Mouse (Mus musculus) myocyte (in vitro differentiated cells): ENCODE results near the gene Stk11ip.

Experiments
- CEBPB ChIP-seq: IDR thresholded peaks from 2 replicates; pipeline ENCODE4 v1.6.1; 2011; ENCODE audit warnings: mild to moderate bottlenecking, moderate library complexity; ENCODE audit not compliant: poor library complexity, insufficient read depth, severe bottlenecking
- E2F4 ChIP-seq: IDR thresholded peaks from one replicate; pipeline ENCODE4 v1.6.1; 2011; ENCODE audit warnings: mild to moderate bottlenecking, control low read depth, moderate library complexity; ENCODE audit not compliant: insufficient read depth
- MAX ChIP-seq: IDR thresholded peaks from one replicate; pipeline ENCODE4 v1.6.1; 2011; ENCODE audit warnings: low read depth, mild to moderate bottlenecking, control low read depth
- MYOD1 ChIP-seq, 3 experiments: IDR thresholded peaks; one replicate each; pipeline ENCODE4 v1.6.1; 2011; ENCODE audit warnings: control low read depth in 2 of 3, low read depth in 2 of 3, mild to moderate bottlenecking in 2 of 3, moderate library complexity in 1 of 3; ENCODE audit not compliant: insufficient read length in 2 of 3, control insufficient read depth in 1 of 3
- MYOG ChIP-seq, 3 experiments: IDR thresholded peaks; one replicate each; pipeline ENCODE4 v1.6.1; 2011; ENCODE audit warnings: control low read depth in 2 of 3, low read depth in 2 of 3, mild to moderate bottlenecking in 2 of 3; ENCODE audit not compliant: insufficient read length in 2 of 3, control insufficient read depth in 1 of 3, insufficient read depth in 1 of 3
- POLR2A ChIP-seq: IDR thresholded peaks from one replicate; pipeline ENCODE4 v1.6.1; 2011; ENCODE audit warnings: low read depth, mild to moderate bottlenecking, control low read depth, moderate library complexity; ENCODE audit not compliant: insufficient read length
- POLR2AphosphoS2 ChIP-seq: IDR thresholded peaks from one replicate; pipeline ENCODE4 v1.6.1; 2011; ENCODE audit warnings: low read depth, control low read depth; ENCODE audit not compliant: insufficient read length
- REST ChIP-seq: IDR thresholded peaks from one replicate; pipeline ENCODE4 v1.6.1; 2011; ENCODE audit warnings: mild to moderate bottlenecking, control low read depth, moderate library complexity; ENCODE audit not compliant: insufficient read depth, insufficient read length
- SRF ChIP-seq: IDR thresholded peaks from one replicate; pipeline ENCODE4 v1.6.1; 2011; ENCODE audit warnings: low read depth; ENCODE audit not compliant: control insufficient read depth, insufficient read length
- TCF12 ChIP-seq: IDR thresholded peaks from one replicate; pipeline ENCODE4 v1.6.1; 2011; ENCODE audit warnings: mild to moderate bottlenecking, control low read depth; ENCODE audit not compliant: poor library complexity, insufficient read depth, severe bottlenecking
- TCF3 ChIP-seq: IDR thresholded peaks from one replicate; pipeline ENCODE4 v1.6.1; 2011; ENCODE audit warnings: low read depth, control low read depth; ENCODE audit not compliant: insufficient read length
- USF1 ChIP-seq: IDR thresholded peaks from one replicate; pipeline ENCODE4 v1.6.1; 2011; ENCODE audit warnings: low read depth, mild to moderate bottlenecking, control low read depth, moderate library complexity

DNA sequence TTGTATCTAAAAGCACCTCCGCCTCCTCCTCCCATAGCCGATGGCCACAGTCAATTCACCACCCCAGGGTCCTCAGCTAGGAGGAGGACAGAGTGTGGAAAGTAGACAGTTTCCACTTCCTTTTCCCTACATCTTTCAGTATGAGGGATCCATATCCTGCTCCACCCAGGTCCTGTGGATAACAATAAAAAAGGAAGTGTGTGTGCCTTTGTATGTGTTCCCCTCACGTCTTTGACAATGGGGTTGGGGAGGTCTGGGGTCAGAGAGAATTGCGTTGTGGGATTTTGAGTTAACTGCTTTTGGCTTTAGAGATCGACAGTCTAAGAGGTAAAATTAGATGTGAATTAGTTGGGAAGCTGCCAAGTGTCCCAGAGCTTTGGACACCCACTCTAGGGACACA is 11.2 kb upstream of the Stk11ip start:
- TF ChIP-seq MYOG (IDR thresholded peaks at IDR 0.05; ENCODE audit: control insufficient read depth in 1 of 3, insufficient read depth in 1 of 3, insufficient read length in 2 of 3, low read depth in 2 of 3) (no peak), POLR2A (no peak), CEBPB (no peak), MYOD1 (IDR thresholded peaks at IDR 0.05; ENCODE audit: control insufficient read depth in 1 of 3, insufficient read length in 2 of 3, low read depth in 2 of 3) (no peak), POLR2AphosphoS2 (no peak), MAX (no peak), USF1 (no peak), TCF3 (no peak), E2F4 (no peak), TCF12 (no peak), REST (no peak), SRF (no peak)
